Mouse (Mus musculus): ENCODE measurements at regions not wholly inside any gene's neighbourhood (a gene's known extent, or its start where the extent isn't known, plus 50 kb on each side); places are given as distances from the start of the nearest gene placed in this dataset.

- no peak for DNase-seq
- intact Hi-C loops (cut with DNase I), result no loop called here
Measured at GRCm38 (mm10) chr16:84039946-84040345, 475.0 kb upstream of the A730009L09Rik start.

- peak; percentile 13 to 15 for DNase-seq
- intact Hi-C loops (cut with DNase I), result no loop called here
Measured at GRCm38 (mm10) chr16:84042010-84042449, 472.9 kb upstream of the A730009L09Rik start.

GRCm38 (mm10) chr16:84045333-84045732, 469.6 kb upstream of the A730009L09Rik start:
- intact Hi-C loops (cut with DNase I), result no loop called here

More at GRCm38 (mm10) chr16:84045333-84045732, 469.6 kb upstream of the A730009L09Rik start:
- DNase-seq, result no peak
